Mouse (Mus musculus) midbrain, postnatal 0 days (tissue): ENCODE results near the gene Micu1. TPM values are rescaled to one million over a fixed set of nuclear protein-coding genes. Genes with fewer than 3 reads are reported as not detected.

Source experiments
- ATAC-seq: fragments of 200-750 bp; cut with Nextera tagmentation; 2 replicates; pipeline ENCODE4 v1.8.0; 2017; ENCODE audit warnings: moderate number of reproducible peaks, mild to moderate bottlenecking, moderate TSS enrichment, moderate library complexity; ENCODE audit not compliant: low FRiP score
- DNase-seq: peaks from one replicate; pipeline ENCODE4 v3.0.0-alpha.2; 2015; ENCODE audit warnings: low spot score
- H3K27ac ChIP-seq: fragments of 300-500 bp; sonication (generic); 2 replicates; pipeline ENCODE4 v1.5.1; 2014; ENCODE audit warnings: low read depth, mild to moderate bottlenecking, low read length, mixed read lengths
- H3K27me3 ChIP-seq: fragments of 300-500 bp; sonication (generic); 2 replicates; pipeline ENCODE4 v1.6.1; 2014; ENCODE audit warnings: low read length, control low read depth, mixed read lengths; ENCODE audit not compliant: insufficient read depth
- H3K36me3 ChIP-seq: fragments of 300-500 bp; sonication (generic); 2 replicates; pipeline ENCODE4 v1.6.1; 2014; ENCODE audit warnings: low read length, control low read depth, mixed read lengths; ENCODE audit not compliant: insufficient read depth
- H3K4me1 ChIP-seq: fragments of 300-500 bp; sonication (generic); 2 replicates; pipeline ENCODE4 v1.6.1; 2014; ENCODE audit warnings: mild to moderate bottlenecking, control low read depth, antibody characterized with exemption, low read length, mixed read lengths; ENCODE audit not compliant: insufficient read depth
- H3K4me2 ChIP-seq: fragments of 300-500 bp; sonication (generic); 2 replicates; pipeline ENCODE4 v1.6.1; 2014; ENCODE audit warnings: low read depth, mild to moderate bottlenecking, low read length, mixed read lengths; ENCODE audit not compliant: poor library complexity, severe bottlenecking
- H3K4me3 ChIP-seq: fragments of 300-500 bp; sonication (generic); 2 replicates; pipeline ENCODE4 v1.5.1; 2014; ENCODE audit warnings: low read depth, mild to moderate bottlenecking, low read length, moderate library complexity
- H3K9ac ChIP-seq: fragments of 300-500 bp; sonication (generic); replicated peaks from 2 replicates; pipeline ENCODE4 v1.6.1; 2014; ENCODE audit warnings: mild to moderate bottlenecking, low read length, moderate library complexity, mixed read lengths; ENCODE audit not compliant: poor library complexity, severe bottlenecking
- H3K9me3 ChIP-seq: fragments of 300-500 bp; sonication (generic); 2 replicates; pipeline ENCODE4 v1.6.1; 2016; ENCODE audit warnings: low read length, control low read depth
- CTCF ChIP-seq: IDR thresholded peaks from 2 replicates; pipeline ENCODE4 v1.5.1; 2016; ENCODE audit warnings: antibody characterized with exemption, mild to moderate bottlenecking
- WGBS: fragments of 180-500 bp; shearing (Covaris S2); extraction: QIAGEN DNeasy Blood & Tissue Kit; methylation state at CpG from one replicate; pipeline ENCODE4 v1.1.7; 2014; 5-methylcytosine and 5-hydroxymethylcytosine counted together
- polyA plus RNA-seq: library from polyadenylated mRNA; unstranded; fragments of >200 nt; fragmentation: Nextera tagmentation; extraction: Ambion mirVana; gene quantifications from 2 replicates; pipeline ENCODE4 v1.2.1, GENCODE M21; 2015
- total RNA-seq: library from RNA; depleted of rRNA; stranded (reverse); fragments of >200 nt; gene quantifications from 2 replicates; pipeline ENCODE4 v1.2.3, GENCODE M21; 2014

Gene Micu1
- total and polyA plus RNA-seq, 2 experiments from 2014 or later = 61.1 to 70.9 TPM

DNA sequence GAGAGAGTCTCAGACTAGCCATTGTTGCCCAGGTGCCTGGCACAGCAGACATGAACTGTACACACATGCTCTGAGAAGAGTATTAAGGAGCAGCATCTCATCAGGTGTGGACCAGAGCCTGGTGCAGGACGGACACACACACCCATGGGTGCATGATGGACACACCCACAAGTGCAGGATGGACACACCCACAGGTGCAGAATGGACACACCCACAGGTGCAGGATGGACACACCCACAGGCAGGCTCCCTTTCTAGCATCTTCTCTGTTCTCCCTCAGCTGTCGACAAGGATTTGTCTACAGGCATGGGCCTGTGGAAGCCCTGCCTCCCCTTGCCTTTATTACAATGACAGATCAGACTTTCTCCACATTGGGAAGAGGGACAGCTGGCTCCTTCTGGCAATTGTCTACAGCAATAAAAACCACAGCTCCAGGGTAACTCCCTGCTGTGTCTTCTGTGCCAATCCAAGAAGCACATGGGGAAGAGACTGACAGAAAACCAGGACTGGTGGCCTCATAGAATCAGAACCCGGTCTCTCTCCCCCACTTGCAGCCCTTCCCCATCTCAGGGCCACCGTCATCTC, 107.8 kb downstream of the Micu1 start:
- TF ChIP-seq CTCF = no peak
- WGBS = 84% methylated on average over 4 of the region's 4 CpGs
- H3K9ac ChIP-seq = no peak overlapping the region

GRCm38 (mm10) chr10:59812939-59813338, 110.7 kb downstream of the Micu1 start:
- Histone ChIP-seq H3K27me3 (no peaks in the 10 kb centered on the region), H3K9me3 (no peaks in the 10 kb centered on the region), H3K9ac (no peak overlapping the region), H3K4me2 (no peak overlapping the region), H3K4me3 (no peak overlapping the region), H3K4me1 (no peaks in the 10 kb centered on the region; the same call in 1 of the 2 replicates), H3K36me3 (no peaks in the 10 kb centered on the region), H3K27ac (no peak overlapping the region)
- TF ChIP-seq CTCF = peak; percentile 66
- ATAC-seq (no peak), DNase-seq (peak; percentile 47)
- 29% methylated on average over 13 of the region's 13 CpGs for WGBS

More for the DNA sequence above, 107.8 kb downstream of the Micu1 start:
- Histone ChIP-seq H3K9me3 (no peaks in the 10 kb centered on the region), H3K27ac (no peak overlapping the region), H3K27me3 (no peaks in the 10 kb centered on the region), H3K4me3 (no peak overlapping the region), H3K4me2 (no peak overlapping the region), H3K4me1 (no peaks in the 10 kb centered on the region; the same call in 1 of the 2 replicates), H3K36me3 (no peaks in the 10 kb centered on the region)
- DNase-seq (peak; percentile 27), ATAC-seq (no peak)

DNA sequence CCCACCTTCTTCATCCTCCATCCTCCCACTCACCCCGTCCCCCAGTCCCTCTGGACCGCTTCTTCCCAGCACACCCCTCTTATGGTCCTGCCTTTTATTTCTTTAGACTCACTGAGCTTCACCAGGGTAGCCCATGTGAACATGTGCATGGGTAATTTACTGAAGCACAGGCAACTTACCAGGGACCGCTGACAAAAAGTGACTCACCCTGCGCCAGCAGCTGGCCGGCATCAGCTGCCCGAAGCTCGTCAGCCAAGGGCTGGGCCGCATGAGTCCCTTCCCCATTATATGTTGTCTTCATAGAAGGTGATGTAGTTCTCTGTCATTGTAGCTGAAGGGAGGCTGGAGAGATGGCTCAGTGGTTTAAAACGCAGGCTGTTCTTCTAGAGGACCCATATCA, 111.5 kb downstream of the Micu1 start:
- no peak for TF ChIP-seq CTCF
- H3K27me3 ChIP-seq = no peaks in the 10 kb centered on the region
- no peaks in the 10 kb centered on the region; the same call in 1 of the 2 replicates for H3K4me1 ChIP-seq
- WGBS = 88% methylated on average over 9 of the region's 9 CpGs
- no peaks in the 10 kb centered on the region for H3K9me3 ChIP-seq
- no peak overlapping the region for H3K9ac ChIP-seq
- ATAC-seq (no peak), DNase-seq (no peak)
- no peak overlapping the region for H3K4me2 ChIP-seq
- no peak overlapping the region for H3K4me3 ChIP-seq
- no peak overlapping the region for H3K27ac ChIP-seq
- H3K36me3 ChIP-seq = no peaks in the 10 kb centered on the region

- H3K9ac ChIP-seq = no peak overlapping the region
- no peaks in the 10 kb centered on the region for H3K9me3 ChIP-seq
- no peak overlapping the region for H3K27ac ChIP-seq
- no peak for ATAC-seq
- peak; percentile 79 for TF ChIP-seq CTCF
- H3K4me3 ChIP-seq = no peak overlapping the region
- no peak overlapping the region for H3K4me2 ChIP-seq
- no peaks in the 10 kb centered on the region for H3K4me1 ChIP-seq
- peak; percentile 68 for DNase-seq
- 76% methylated on average over 7 of the region's 7 CpGs for WGBS
- no peaks in the 10 kb centered on the region for H3K36me3 ChIP-seq
- no peaks in the 10 kb centered on the region for H3K27me3 ChIP-seq
These were observed 112.4 kb downstream of the Micu1 start for GRCm38 (mm10) chr10:59814505-59815155.

- Histone ChIP-seq H3K4me2 (no peak overlapping the region), H3K9ac (no peak overlapping the region), H3K9me3 (no peaks in the 10 kb centered on the region), H3K27me3 (no peaks in the 10 kb centered on the region), H3K36me3 (no peaks in the 10 kb centered on the region), H3K27ac (no peak overlapping the region), H3K4me1 (no peaks in the 10 kb centered on the region), H3K4me3 (no peak overlapping the region)
- TF ChIP-seq CTCF = no peak
- DNase-seq (no peak), ATAC-seq (no peak)
- 68% methylated on average over 6 of the region's 6 CpGs for WGBS
These were observed 114.3 kb downstream of the Micu1 start for GRCm38 (mm10) chr10:59816569-59816968.

DNA sequence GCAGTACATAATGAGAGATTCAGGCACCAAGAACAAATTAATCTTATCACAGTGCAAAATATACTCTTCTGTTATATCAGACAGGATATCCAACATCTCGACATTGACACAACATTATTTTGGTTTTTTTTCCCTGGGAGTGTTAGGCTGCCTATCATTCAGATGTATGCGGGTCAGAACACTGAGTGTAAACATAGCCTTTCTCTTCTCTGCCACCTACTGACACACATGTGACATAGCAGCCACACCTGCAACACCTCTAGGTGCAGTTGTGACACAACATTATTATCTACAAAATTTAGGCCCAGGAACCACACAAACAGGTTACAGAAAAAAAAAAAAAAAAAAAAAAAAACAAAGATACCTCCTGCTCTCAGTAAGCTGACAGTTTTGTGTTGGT, 115.3 kb downstream of the Micu1 start:
- Histone ChIP-seq H3K36me3 (no peaks in the 10 kb centered on the region), H3K4me1 (no peaks in the 10 kb centered on the region), H3K27me3 (no peaks in the 10 kb centered on the region), H3K9me3 (no peaks in the 10 kb centered on the region), H3K4me3 (no peak overlapping the region), H3K4me2 (no peak overlapping the region), H3K27ac (no peak overlapping the region), H3K9ac (no peak overlapping the region)
- TF ChIP-seq CTCF = peak; percentile 82
- ATAC-seq (0 out of 2 replicates have a peak, but pooled peaks have one; percentile 47), DNase-seq (peak; percentile 55)
- WGBS = 34% methylated on average over 2 of the region's 2 CpGs
